Mouse (Mus musculus) duodenum, adult 2 months (tissue): ENCODE measurements around the gene Gm4141. TPM values are rescaled to one million over a fixed set of nuclear protein-coding genes. Genes with fewer than 3 reads are reported as not detected.

ENCODE experiments used
- polyA plus RNA-seq: library from polyadenylated mRNA; depleted of rRNA; stranded (reverse); fragments of >200 nt; gene quantifications from 2 replicates; pipeline ENCODE4 v1.2.3, GENCODE M21; 2012; ENCODE audit warnings: low replicate concordance; rRNA removed

Gene Gm4141
- polyA plus RNA-seq = not detected in 2 replicates

DNA sequence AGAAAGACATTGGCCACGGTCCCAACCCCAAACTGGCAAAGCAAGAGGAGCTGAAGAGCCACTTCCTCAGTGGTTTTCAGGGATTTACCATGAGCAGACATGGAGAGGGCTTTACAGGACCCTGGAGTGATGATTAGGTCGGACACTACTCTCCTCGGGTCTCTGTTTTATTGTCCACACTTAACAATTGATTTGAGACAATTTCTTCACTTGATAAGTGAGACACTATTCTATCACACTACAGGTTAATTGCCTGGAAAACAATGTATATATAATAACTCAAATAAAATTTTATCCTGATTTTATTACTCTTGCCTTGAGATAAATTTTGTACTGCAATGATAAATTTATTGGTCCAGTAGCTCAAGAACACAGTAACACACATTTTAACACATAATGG, at the start of gene Gm4141:
Gene Gm4141 (minus strand): TSS at position 101 of the 400 bp plus-strand sequence.

GRCm38 (mm10) chr7:20598921-20599320, 22.9 kb upstream of the Gm4141 start, which contains the start of gene Gm4513:
Gene Gm4513, minus strand, starts transcription at chr7:20599021.

GRCm38 (mm10) chr7:20545657-20546056, 30.4 kb downstream of the Gm4141 start, which contains the start of gene Gm5726:
Gene Gm5726, minus strand, starts transcription at chr7:20545757.

GRCm38 (mm10) chr7:20533537-20533936, 42.5 kb downstream of the Gm4141 start, which contains the start of gene Vmn1r104:
Gene Vmn1r104, plus strand, starts transcription at chr7:20533837.

Other genes starting within 250 kb of the Gm4141 start
- gene Gm4133, start 242.2 kb downstream of the Gm4141 start, polyA plus RNA-seq = not detected in 2 replicates
- gene Gm5728, start 200.8 kb downstream of the Gm4141 start, polyA plus RNA-seq = not detected in 2 replicates
- gene Vmn1r100, start 158.3 kb downstream of the Gm4141 start, polyA plus RNA-seq = not detected in 2 replicates
- not detected in 2 replicates for gene Vmn1r101, start 133.6 kb downstream of the Gm4141 start, polyA plus RNA-seq
- gene Gm10670, start 101.3 kb downstream of the Gm4141 start, polyA plus RNA-seq = not detected in 2 replicates
- not detected in 2 replicates for gene Vmn1r103, start 65.7 kb downstream of the Gm4141 start, polyA plus RNA-seq
- gene Vmn1r104, start 42.4 kb downstream of the Gm4141 start, polyA plus RNA-seq = not detected in 2 replicates
- not detected in 2 replicates for gene Gm5726, start 30.5 kb downstream of the Gm4141 start, polyA plus RNA-seq
- gene Gm4513, start 22.8 kb upstream of the Gm4141 start, polyA plus RNA-seq = not detected in 2 replicates
- gene Vmn1r107, start 92.7 kb upstream of the Gm4141 start, polyA plus RNA-seq = not detected in 2 replicates
- not detected in 2 replicates for gene Vmn1r111, start 127.0 kb upstream of the Gm4141 start, polyA plus RNA-seq
- gene Gm10668, start 154.4 kb upstream of the Gm4141 start, polyA plus RNA-seq = not detected in 2 replicates
- not detected in 2 replicates for gene Vmn1r112, start 194.9 kb upstream of the Gm4141 start, polyA plus RNA-seq
- gene Vmn1r113, start 211.0 kb upstream of the Gm4141 start, polyA plus RNA-seq = not detected in 2 replicates
- not detected in 2 replicates for gene Vmn1r114, start 235.9 kb upstream of the Gm4141 start, polyA plus RNA-seq